Mouse (Mus musculus) embryonic facial prominence, embryonic 12.5 days (tissue): ENCODE data around the gene Lrmda. TPM values are rescaled to one million over a fixed set of nuclear protein-coding genes. Genes with fewer than 3 reads are reported as not detected.
"Not testable (repeated sequence)": the region's sequence is repeated elsewhere in the genome, so short reads cannot be mapped to it uniquely, and the experiment has no call there.

Experiments
- ATAC-seq: fragments of 200-750 bp; cut with Nextera tagmentation; 2 replicates; pipeline ENCODE4 v1.8.0; 2017; ENCODE audit not compliant: insufficient number of reproducible peaks, insufficient read depth, low FRiP score, low TSS enrichment
- H3K27ac ChIP-seq: fragments of 300-500 bp; sonication (generic); 2 replicates; pipeline ENCODE4 v1.5.1; 2016; ENCODE audit warnings: mild to moderate bottlenecking
- H3K27me3 ChIP-seq: fragments of 300-500 bp; sonication (generic); 2 replicates; pipeline ENCODE4 v1.6.1; 2016; ENCODE audit warnings: mild to moderate bottlenecking, moderate library complexity
- H3K36me3 ChIP-seq: fragments of 300-500 bp; sonication (generic); 2 replicates; pipeline ENCODE4 v1.6.1; 2016; ENCODE audit warnings: mild to moderate bottlenecking
- H3K4me1 ChIP-seq: fragments of 300-500 bp; sonication (generic); 2 replicates; pipeline ENCODE4 v1.6.1; 2016
- H3K4me2 ChIP-seq: fragments of 300-500 bp; sonication (generic); replicated peaks from 2 replicates; pipeline ENCODE4 v1.6.1; 2016; ENCODE audit warnings: mild to moderate bottlenecking, moderate library complexity
- H3K4me3 ChIP-seq: fragments of 300-500 bp; sonication (generic); 2 replicates; pipeline ENCODE4 v1.5.1; 2016; ENCODE audit warnings: mild to moderate bottlenecking
- H3K9ac ChIP-seq: fragments of 300-500 bp; sonication (generic); 2 replicates; pipeline ENCODE4 v1.6.1; 2016; ENCODE audit warnings: mild to moderate bottlenecking, moderate library complexity
- H3K9me3 ChIP-seq: fragments of 300-500 bp; sonication (generic); 2 replicates; pipeline ENCODE4 v1.6.1; 2016; ENCODE audit warnings: mild to moderate bottlenecking, moderate library complexity
- WGBS: fragments of 180-500 bp; shearing (Covaris S2); methylation state at CpG from one replicate; pipeline ENCODE4 v1.1.7; 2016; 5-methylcytosine and 5-hydroxymethylcytosine counted together
- polyA plus RNA-seq: library from polyadenylated mRNA; unstranded; fragments of >200 nt; fragmentation: Nextera tagmentation; extraction: Ambion mirVana; gene quantifications from 2 replicates; pipeline ENCODE4 v1.2.1, GENCODE M21; 2016

Gene Lrmda
- polyA plus RNA-seq, 1 experiment from 2014 or later, result 0.28 TPM

DNA sequence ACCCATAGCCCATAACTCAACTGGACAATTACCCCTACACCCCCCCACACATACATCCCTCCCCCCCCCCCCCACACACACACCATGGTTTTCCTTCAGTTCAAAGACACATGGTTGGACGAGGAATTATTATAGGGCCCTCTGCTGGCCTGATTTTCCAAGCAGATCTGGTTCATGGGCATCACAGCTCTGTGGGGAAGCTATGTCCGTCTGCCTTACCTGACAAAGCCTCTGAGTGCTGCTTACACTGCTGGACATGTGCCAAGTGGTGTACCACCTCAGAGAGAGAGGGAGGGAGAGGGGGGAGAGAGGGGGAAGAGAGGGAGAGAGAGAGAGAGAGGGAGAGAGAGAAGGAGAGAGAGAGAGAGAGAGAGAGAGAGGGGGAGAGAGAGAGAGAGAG is 762.9 kb downstream of the Lrmda start:
- Histone ChIP-seq H3K4me1 (peaks cover 11% of the 10 kb centered on the region), H3K4me3 (no peak overlapping the region), H3K9me3 (no peaks in the 10 kb centered on the region), H3K36me3 (no peaks in the 10 kb centered on the region), H3K4me2 (no peak overlapping the region), H3K9ac (no peak overlapping the region), H3K27ac (no peak overlapping the region), H3K27me3 (no peaks in the 10 kb centered on the region)
- 49% methylated on average over 2 of the region's 2 CpGs for WGBS
- no peak for ATAC-seq

DNA sequence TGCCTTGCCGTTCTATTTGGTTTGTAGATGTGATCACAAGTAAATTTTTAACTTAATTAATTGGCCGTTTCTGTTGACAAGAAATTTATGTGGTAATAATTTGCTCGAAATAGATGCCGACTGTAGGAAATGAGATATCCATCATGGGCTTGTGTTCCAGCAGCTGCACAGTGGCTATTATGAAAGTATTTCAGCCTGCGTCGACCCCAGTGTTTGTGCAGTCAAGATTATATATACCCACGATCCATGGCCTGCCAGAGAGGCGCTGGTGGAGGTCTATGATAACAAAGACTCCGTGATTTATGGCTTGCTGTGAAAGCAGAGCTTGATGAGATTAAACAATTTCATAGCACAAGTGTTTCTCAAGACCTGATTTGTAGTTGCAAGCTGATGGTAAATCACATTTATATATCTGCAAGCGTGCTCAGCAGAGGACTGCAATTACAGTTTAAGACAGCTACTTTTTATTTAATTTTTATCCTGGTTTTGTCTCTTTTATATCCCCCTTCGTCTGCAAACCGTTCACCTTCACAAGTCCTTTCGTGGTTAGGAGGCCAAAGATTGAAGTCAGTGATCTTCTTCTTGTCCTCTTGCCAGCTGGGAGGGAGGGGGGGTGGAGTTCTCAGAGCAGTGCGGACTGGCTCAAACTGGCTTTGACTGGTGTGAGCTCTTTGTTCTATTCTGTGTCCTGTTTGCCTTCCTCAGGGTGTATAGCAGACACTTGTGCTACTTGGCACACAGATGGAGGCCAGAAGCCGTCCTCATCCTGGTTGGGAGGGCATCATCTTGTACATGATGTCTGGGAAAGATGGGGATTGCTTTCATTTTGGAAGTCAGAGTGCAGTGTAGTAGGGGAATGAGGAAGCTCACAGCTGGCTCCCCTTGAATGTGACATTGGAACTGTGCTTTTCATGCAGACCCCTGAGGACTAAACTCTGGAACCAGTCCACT is 764.0 kb downstream of the Lrmda start:
- Histone ChIP-seq H3K4me2 (no peak overlapping the region), H3K4me1 (peaks cover 11% of the 10 kb centered on the region), H3K4me3 (no peak overlapping the region), H3K9ac (no peak overlapping the region), H3K9me3 (no peaks in the 10 kb centered on the region), H3K36me3 (no peaks in the 10 kb centered on the region), H3K27ac (peak overlapping the region; percentile 69), H3K27me3 (no peaks in the 10 kb centered on the region)
- 53% methylated on average over 15 of the region's 15 CpGs for WGBS
- 0 out of 2 replicates have a peak, but pooled peaks have one; percentile 35 for ATAC-seq

GRCm38 (mm10) chr14:22800020-22800419 is 780.5 kb downstream of the Lrmda start:
- H3K27me3 ChIP-seq, result no peaks in the 10 kb centered on the region
- ATAC-seq, result no peak
- H3K4me3 ChIP-seq, result no peak overlapping the region
- no peak overlapping the region for H3K4me2 ChIP-seq
- H3K27ac ChIP-seq, result no peak overlapping the region
- no peak overlapping the region for H3K9ac ChIP-seq
- H3K4me1 ChIP-seq, result no peaks in the 10 kb centered on the region
- H3K9me3 ChIP-seq, result no peaks in the 10 kb centered on the region
- no peaks in the 10 kb centered on the region for H3K36me3 ChIP-seq
- 73% methylated on average over 4 of the region's 4 CpGs for WGBS

DNA sequence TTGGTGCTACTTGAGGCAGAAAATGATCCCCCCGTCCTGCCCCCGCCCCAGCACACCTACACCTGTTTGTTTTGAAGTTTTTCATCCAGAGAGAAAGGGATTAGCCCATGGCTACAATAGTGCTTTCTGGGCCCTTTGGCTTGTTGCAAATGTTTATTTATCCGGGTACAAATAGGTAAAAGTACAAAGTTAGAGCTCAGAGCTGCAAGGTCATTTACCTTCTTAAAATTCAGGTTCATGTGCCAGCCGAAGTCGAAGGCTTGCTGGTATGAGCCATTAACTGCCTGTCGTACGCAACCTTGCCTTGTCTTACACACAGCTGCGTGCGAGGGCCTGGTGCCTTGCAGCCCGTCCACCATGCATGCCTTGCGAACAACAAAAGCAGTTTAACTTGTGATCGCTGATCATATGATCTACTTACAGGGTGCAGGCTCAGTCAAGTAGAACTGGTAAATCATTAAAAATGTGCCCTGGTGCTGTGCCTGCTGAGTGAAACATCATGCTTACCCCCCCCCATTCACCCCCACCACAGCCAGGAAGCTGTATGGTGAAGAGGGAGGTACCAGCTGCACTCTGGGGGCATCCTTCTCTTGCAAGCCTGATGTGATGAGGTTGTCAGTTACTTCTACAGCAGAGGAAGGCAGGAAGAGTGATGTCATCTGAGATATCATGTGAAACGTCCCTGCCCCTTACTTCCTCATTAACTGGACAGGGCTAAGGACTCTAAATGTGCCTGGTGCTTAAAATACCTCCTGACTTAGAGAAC is 781.5 kb downstream of the Lrmda start:
- Histone ChIP-seq H3K4me3 (no peak overlapping the region), H3K27me3 (no peaks in the 10 kb centered on the region), H3K4me1 (no peaks in the 10 kb centered on the region), H3K36me3 (no peaks in the 10 kb centered on the region), H3K4me2 (no peak overlapping the region), H3K9ac (no peak overlapping the region), H3K9me3 (no peaks in the 10 kb centered on the region), H3K27ac (no peak overlapping the region)
- whole genome bisulfite sequencing, result 70% methylated on average over 13 of the region's 13 CpGs
- ATAC-seq, result 0 out of 2 replicates have a peak, but pooled peaks have one; percentile 41

DNA sequence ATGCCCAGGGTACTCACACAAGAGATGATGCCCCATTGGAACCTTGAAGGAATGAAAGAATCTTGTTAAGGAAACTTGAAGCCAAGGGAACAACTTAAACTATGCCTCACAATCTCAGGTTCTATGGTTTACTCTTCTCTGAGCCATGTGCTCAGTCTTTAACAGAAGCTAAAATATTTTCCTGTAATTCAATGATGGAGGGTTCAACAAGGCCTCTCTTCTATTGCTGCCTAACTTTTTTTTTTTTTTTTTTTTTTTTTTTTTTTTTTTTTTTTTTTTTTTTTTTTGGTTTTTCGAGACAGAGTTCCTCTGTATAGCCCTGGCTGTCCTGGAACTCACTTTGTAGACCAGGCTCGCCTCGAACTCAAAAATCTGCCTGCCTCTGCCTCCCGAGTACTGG is 782.2 kb downstream of the Lrmda start:
- not testable (repeated sequence) for H3K36me3 ChIP-seq, ATAC-seq, H3K4me3 ChIP-seq, H3K9ac ChIP-seq, H3K27me3 ChIP-seq, H3K4me1 ChIP-seq, H3K4me2 ChIP-seq, H3K9me3 ChIP-seq, H3K27ac ChIP-seq
- 76% methylated on average over 4 of the region's 4 CpGs for WGBS

GRCm38 (mm10) chr14:22807324-22807723 is 787.8 kb downstream of the Lrmda start:
- peak overlapping the region; percentile 49 for H3K4me2 ChIP-seq
- H3K27me3 ChIP-seq, result no peaks in the 10 kb centered on the region
- H3K9ac ChIP-seq, result no peak overlapping the region
- H3K4me1 ChIP-seq, result peaks cover 14% of the 10 kb centered on the region
- H3K9me3 ChIP-seq, result no peaks in the 10 kb centered on the region
- H3K27ac ChIP-seq, result no peak overlapping the region
- ATAC-seq, result no peak
- H3K4me3 ChIP-seq, result no peak overlapping the region
- no peaks in the 10 kb centered on the region for H3K36me3 ChIP-seq
- 6% methylated on average over 3 of the region's 3 CpGs for WGBS

- H3K36me3 ChIP-seq, result no peaks in the 10 kb centered on the region
- H3K9ac ChIP-seq, result no peak overlapping the region
- peaks cover 14% of the 10 kb centered on the region for H3K4me1 ChIP-seq
- peak overlapping the region; percentile 49 for H3K4me2 ChIP-seq
- H3K27me3 ChIP-seq, result no peaks in the 10 kb centered on the region
- WGBS, result under 1% methylated on average over 20 of the region's 20 CpGs
- H3K27ac ChIP-seq, result no peak overlapping the region
- H3K9me3 ChIP-seq, result no peaks in the 10 kb centered on the region
- peak overlapping the region; percentile 20 for H3K4me3 ChIP-seq
- ATAC-seq, result peak; percentile 80
Observed at GRCm38 (mm10) chr14:22807726-22808594, 788.4 kb downstream of the Lrmda start.

- Histone ChIP-seq H3K36me3 (no peaks in the 10 kb centered on the region), H3K9me3 (no peaks in the 10 kb centered on the region), H3K4me2 (no peak overlapping the region), H3K27me3 (no peaks in the 10 kb centered on the region), H3K27ac (peak overlapping the region; percentile 51; the same call in 1 of the 2 replicates), H3K9ac (no peak overlapping the region), H3K4me3 (no peak overlapping the region), H3K4me1 (peaks cover 17% of the 10 kb centered on the region)
- 32% methylated on average over 5 of the region's 5 CpGs for WGBS
- no peak for ATAC-seq
Observed at GRCm38 (mm10) chr14:22808595-22809166, 789.2 kb downstream of the Lrmda start.

DNA sequence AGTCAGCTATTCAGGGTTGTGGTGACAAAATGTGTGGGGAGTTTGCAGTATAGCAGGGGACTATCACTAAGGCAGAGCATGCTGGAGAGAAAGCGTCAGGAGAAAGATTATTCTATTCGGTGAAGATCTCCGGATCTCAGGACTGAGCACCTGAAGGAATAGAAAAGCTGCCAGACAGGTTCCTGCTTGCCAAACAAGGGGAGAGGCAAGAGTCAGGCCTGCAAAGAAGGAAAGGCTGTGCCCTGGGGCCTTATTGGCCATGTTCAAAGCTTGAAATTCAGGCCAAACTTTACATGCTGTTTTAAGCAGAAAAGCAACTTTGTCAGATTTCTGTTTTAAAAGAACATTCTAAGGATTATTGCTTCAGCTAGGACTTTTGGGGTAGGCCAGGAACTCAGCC is 789.7 kb downstream of the Lrmda start:
- no peak overlapping the region for H3K9ac ChIP-seq
- no peaks in the 10 kb centered on the region for H3K36me3 ChIP-seq
- WGBS, result 54% methylated on average over 3 of the region's 3 CpGs
- ATAC-seq, result no peak
- H3K27ac ChIP-seq, result no peak overlapping the region
- no peaks in the 10 kb centered on the region for H3K27me3 ChIP-seq
- H3K9me3 ChIP-seq, result no peaks in the 10 kb centered on the region
- H3K4me1 ChIP-seq, result peaks cover 21% of the 10 kb centered on the region
- H3K4me3 ChIP-seq, result no peak overlapping the region
- H3K4me2 ChIP-seq, result no peak overlapping the region

DNA sequence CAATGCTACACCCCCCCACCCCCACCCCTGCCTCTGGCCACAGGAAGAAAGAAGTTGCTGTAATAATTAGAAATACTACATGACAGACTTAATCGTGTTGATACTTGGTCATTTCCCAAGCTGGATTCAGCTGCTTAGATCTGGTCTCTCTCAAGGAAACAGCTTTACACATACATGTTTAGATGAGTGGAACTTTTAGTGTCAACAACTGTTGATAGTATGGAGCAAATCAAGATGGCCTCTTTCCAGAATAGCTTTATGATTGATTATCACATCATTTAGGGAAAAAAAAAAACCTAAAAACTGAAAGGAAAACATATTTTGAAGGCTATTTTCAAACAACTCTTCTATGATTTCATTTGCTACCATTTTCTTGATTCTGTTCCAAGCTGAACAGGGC is 791.0 kb downstream of the Lrmda start:
- Histone ChIP-seq H3K9me3 (no peaks in the 10 kb centered on the region), H3K27me3 (no peaks in the 10 kb centered on the region)
- WGBS, result 60% methylated on average over 1 of the region's 1 CpGs

DNA sequence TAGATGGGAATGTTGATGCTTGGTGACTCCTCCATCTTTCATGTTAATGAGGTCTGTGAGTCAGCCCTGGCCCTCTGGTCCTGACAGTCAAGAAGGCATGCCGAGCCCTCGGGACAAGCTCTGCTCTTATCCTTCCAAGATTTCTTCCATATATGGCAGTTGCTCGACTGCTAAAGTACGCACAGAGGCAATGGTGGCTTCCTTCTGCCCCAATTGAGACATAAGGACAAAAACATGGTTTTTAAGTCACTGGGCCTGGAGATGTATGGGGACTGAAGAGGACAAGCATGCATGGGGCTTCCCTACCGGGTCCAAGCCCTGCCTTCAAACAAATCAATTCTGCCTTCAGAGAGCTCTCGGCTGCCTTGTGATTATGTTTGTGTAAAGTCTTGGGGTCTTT is 793.3 kb downstream of the Lrmda start:
- Histone ChIP-seq H3K4me1 (peaks cover 18% of the 10 kb centered on the region), H3K27me3 (no peaks in the 10 kb centered on the region)
- WGBS, result 40% methylated on average over 6 of the region's 6 CpGs

More for the DNA sequence above, 791.0 kb downstream of the Lrmda start:
- Histone ChIP-seq H3K36me3 (no peaks in the 10 kb centered on the region), H3K4me1 (peaks cover 25% of the 10 kb centered on the region), H3K9ac (no peak overlapping the region), H3K4me2 (no peak overlapping the region), H3K27ac (no peak overlapping the region), H3K4me3 (no peak overlapping the region)
- no peak for ATAC-seq

More for the DNA sequence above, 793.3 kb downstream of the Lrmda start:
- H3K9me3 ChIP-seq, result no peaks in the 10 kb centered on the region
- H3K9ac ChIP-seq, result no peak overlapping the region
- ATAC-seq, result no peak
- no peak overlapping the region for H3K4me2 ChIP-seq
- H3K27ac ChIP-seq, result no peak overlapping the region
- no peak overlapping the region for H3K4me3 ChIP-seq
- no peaks in the 10 kb centered on the region for H3K36me3 ChIP-seq
